Mouse (Mus musculus): Measurements from ENCODE around the gene Gpr155. TPM values are rescaled to one million over a fixed set of nuclear protein-coding genes. Genes with fewer than 3 reads are reported as not detected.

Gpr155 gene
- polyA plus RNA-seq, 1 experiment from 2014 or later: 14.4 TPM

- peak overlapping the region; percentile 75 for H3K4me2 ChIP-seq
- 2% methylated on average over 28 of the region's 29 CpGs for WGBS
- H3K4me1 ChIP-seq (replicated peaks): peaks cover 9% of the 10 kb centered on the region; the same call in 1 of the 2 replicates
- no peaks in the 10 kb centered on the region for H3K9me3 ChIP-seq
- H3K4me3 ChIP-seq: peak overlapping the region; percentile 54
- no peaks in the 10 kb centered on the region for H3K27me3 ChIP-seq
- peak overlapping the region; percentile 58 for H3K9ac ChIP-seq
- no peaks in the 10 kb centered on the region for H3K36me3 ChIP-seq
- peak overlapping the region; percentile 86 for H3K27ac ChIP-seq (replicated peaks)
- no peak for ATAC-seq (ENCODE audit: low FRiP score, low read depth)
Measured at GRCm38 (mm10) chr2:73385641-73386355, 574 bp downstream of the Gpr155 start.

- Histone ChIP-seq H3K27ac (replicated peaks) (no peak overlapping the region), H3K9me3 (no peaks in the 10 kb centered on the region), H3K9ac (no peak overlapping the region), H3K36me3 (no peaks in the 10 kb centered on the region), H3K4me1 (replicated peaks) (peaks cover 9% of the 10 kb centered on the region; the same call in 1 of the 2 replicates), H3K4me3 (peak overlapping the region; percentile 54), H3K4me2 (peak overlapping the region; percentile 75), H3K27me3 (no peaks in the 10 kb centered on the region)
- WGBS: 90% methylated on average over 4 of the region's 4 CpGs
- ATAC-seq (ENCODE audit: low FRiP score, low read depth): no peak
Measured at GRCm38 (mm10) chr2:73385172-73385571, 1.2 kb downstream of the Gpr155 start.

- ATAC-seq (ENCODE audit: low FRiP score, low read depth): no peak
- WGBS: 92% methylated on average over 9 of the region's 9 CpGs
- Histone ChIP-seq H3K4me1 (replicated peaks) (peaks cover 9% of the 10 kb centered on the region; the same call in 1 of the 2 replicates), H3K9me3 (no peaks in the 10 kb centered on the region), H3K4me2 (no peak overlapping the region), H3K36me3 (no peaks in the 10 kb centered on the region), H3K27ac (replicated peaks) (no peak overlapping the region), H3K27me3 (no peaks in the 10 kb centered on the region), H3K9ac (no peak overlapping the region), H3K4me3 (no peak overlapping the region)
Measured at GRCm38 (mm10) chr2:73380298-73380975, 5.9 kb downstream of the Gpr155 start.

GRCm38 (mm10) chr2:73379656-73380055 lies 6.7 kb downstream of the Gpr155 start:
- Histone ChIP-seq H3K27ac (replicated peaks) (no peak overlapping the region), H3K4me1 (replicated peaks) (0 out of 2 replicates have a peak, but pooled peaks cover 4% of the 10 kb centered on the region), H3K9me3 (no peaks in the 10 kb centered on the region), H3K36me3 (no peaks in the 10 kb centered on the region), H3K9ac (no peak overlapping the region), H3K4me3 (no peak overlapping the region), H3K4me2 (no peak overlapping the region), H3K27me3 (no peaks in the 10 kb centered on the region)
- no peak for ATAC-seq (ENCODE audit: low FRiP score, low read depth)
- WGBS: 75% methylated on average over 5 of the region's 5 CpGs

GRCm38 (mm10) chr2:73378326-73378725 lies 8.0 kb downstream of the Gpr155 start:
- Histone ChIP-seq H3K9me3 (no peaks in the 10 kb centered on the region), H3K4me3 (no peak overlapping the region), H3K27ac (replicated peaks) (no peak overlapping the region), H3K9ac (no peak overlapping the region), H3K27me3 (no peaks in the 10 kb centered on the region), H3K36me3 (no peaks in the 10 kb centered on the region), H3K4me2 (no peak overlapping the region), H3K4me1 (replicated peaks) (0 out of 2 replicates have a peak, but pooled peaks cover 4% of the 10 kb centered on the region)
- ATAC-seq (ENCODE audit: low FRiP score, low read depth): no peak
- 61% methylated on average over 5 of the region's 5 CpGs for WGBS

- Histone ChIP-seq H3K4me2 (no peak overlapping the region), H3K27ac (replicated peaks) (no peak overlapping the region), H3K4me3 (no peak overlapping the region), H3K9ac (no peak overlapping the region), H3K9me3 (no peaks in the 10 kb centered on the region), H3K36me3 (peaks cover 6% of the 10 kb centered on the region; the same call in 1 of the 2 replicates), H3K4me1 (replicated peaks) (no peaks in the 10 kb centered on the region), H3K27me3 (no peaks in the 10 kb centered on the region)
- WGBS: 74% methylated on average over 9 of the region's 9 CpGs
- ATAC-seq (ENCODE audit: low FRiP score, low read depth): no peak
Measured at GRCm38 (mm10) chr2:73371530-73372335, 14.6 kb downstream of the Gpr155 start.

- no peaks in the 10 kb centered on the region for H3K27me3 ChIP-seq
- no peak overlapping the region for H3K4me2 ChIP-seq
- H3K9ac ChIP-seq: no peak overlapping the region
- H3K4me3 ChIP-seq: no peak overlapping the region
- H3K27ac ChIP-seq (replicated peaks): no peak overlapping the region
- ATAC-seq (ENCODE audit: low FRiP score, low read depth): no peak
- no peaks in the 10 kb centered on the region for H3K4me1 ChIP-seq (replicated peaks)
- peaks cover 13% of the 10 kb centered on the region for H3K36me3 ChIP-seq
- WGBS: 73% methylated on average over 5 of the region's 5 CpGs
- no peaks in the 10 kb centered on the region for H3K9me3 ChIP-seq
Measured at GRCm38 (mm10) chr2:73363448-73363847, 22.9 kb downstream of the Gpr155 start.

GRCm38 (mm10) chr2:73360536-73360935 lies 25.8 kb downstream of the Gpr155 start:
- no peaks in the 10 kb centered on the region for H3K9me3 ChIP-seq
- no peaks in the 10 kb centered on the region for H3K27me3 ChIP-seq
- H3K9ac ChIP-seq: no peak overlapping the region
- no peak overlapping the region for H3K4me3 ChIP-seq
- H3K27ac ChIP-seq (replicated peaks): no peak overlapping the region
- H3K4me2 ChIP-seq: no peak overlapping the region
- H3K36me3 ChIP-seq: peaks cover 11% of the 10 kb centered on the region
- 78% methylated on average over 2 of the region's 2 CpGs for WGBS
- ATAC-seq (ENCODE audit: low FRiP score, low read depth): no peak
- H3K4me1 ChIP-seq (replicated peaks): no peaks in the 10 kb centered on the region

- Histone ChIP-seq H3K4me2 (no peak overlapping the region), H3K9ac (no peak overlapping the region), H3K4me3 (no peak overlapping the region), H3K27me3 (no peaks in the 10 kb centered on the region), H3K27ac (replicated peaks) (no peak overlapping the region), H3K36me3 (peaks cover 16% of the 10 kb centered on the region), H3K4me1 (replicated peaks) (no peaks in the 10 kb centered on the region), H3K9me3 (no peaks in the 10 kb centered on the region)
- 97% methylated on average over 5 of the region's 5 CpGs for WGBS
- no peak for ATAC-seq (ENCODE audit: low FRiP score, low read depth)
Measured at GRCm38 (mm10) chr2:73359941-73360340, 26.4 kb downstream of the Gpr155 start.

GRCm38 (mm10) chr2:73357004-73357403 lies 29.4 kb downstream of the Gpr155 start:
- H3K4me2 ChIP-seq: no peak overlapping the region
- WGBS: 73% methylated on average over 18 of the region's 18 CpGs
- H3K9ac ChIP-seq: no peak overlapping the region
- no peak overlapping the region for H3K27ac ChIP-seq (replicated peaks)
- H3K27me3 ChIP-seq: no peaks in the 10 kb centered on the region
- no peaks in the 10 kb centered on the region for H3K9me3 ChIP-seq
- peaks cover 11% of the 10 kb centered on the region; the same call in 1 of the 2 replicates for H3K36me3 ChIP-seq
- no peak overlapping the region for H3K4me3 ChIP-seq
- no peaks in the 10 kb centered on the region for H3K4me1 ChIP-seq (replicated peaks)
- no peak for ATAC-seq (ENCODE audit: low FRiP score, low read depth)

GRCm38 (mm10) chr2:73351927-73352374 lies 34.4 kb downstream of the Gpr155 start:
- no peak for ATAC-seq (ENCODE audit: low FRiP score, low read depth)
- H3K4me3 ChIP-seq: no peak overlapping the region
- H3K4me2 ChIP-seq: no peak overlapping the region
- H3K4me1 ChIP-seq (replicated peaks): peaks cover 7% of the 10 kb centered on the region; the same call in 1 of the 2 replicates
- H3K27me3 ChIP-seq: no peaks in the 10 kb centered on the region
- no peak overlapping the region for H3K9ac ChIP-seq
- peaks cover 8% of the 10 kb centered on the region; the same call in 1 of the 2 replicates for H3K36me3 ChIP-seq
- no peaks in the 10 kb centered on the region for H3K9me3 ChIP-seq
- WGBS: 49% methylated on average over 7 of the region's 7 CpGs
- H3K27ac ChIP-seq (replicated peaks): no peak overlapping the region
